Mouse (Mus musculus) heart, postnatal 0 days (tissue): Measurements from ENCODE around the gene Allc. TPM values are rescaled to one million over a fixed set of nuclear protein-coding genes. Genes with fewer than 3 reads are reported as not detected.

ENCODE experiments used
- ATAC-seq: fragments of 200-750 bp; cut with Nextera tagmentation; 2 replicates; pipeline ENCODE4 v1.8.0; 2017; ENCODE audit warnings: low read depth, moderate number of reproducible peaks, moderate library complexity; ENCODE audit not compliant: insufficient read depth
- DNase-seq: peaks from one replicate; pipeline ENCODE4 v3.0.0-alpha.2; 2016; ENCODE audit warnings: low spot score
- H3K27ac ChIP-seq: fragments of 300-500 bp; sonication (generic); 2 replicates; pipeline ENCODE4 v1.5.1; 2014; ENCODE audit warnings: low read depth, mild to moderate bottlenecking
- H3K27me3 ChIP-seq: fragments of 300-500 bp; sonication (generic); 2 replicates; pipeline ENCODE4 v1.6.1; 2014; ENCODE audit warnings: low read length, mixed read lengths; ENCODE audit not compliant: control insufficient read depth, insufficient read depth
- H3K36me3 ChIP-seq: fragments of 300-500 bp; sonication (generic); replicated peaks from 2 replicates; pipeline ENCODE4 v1.6.1; 2014; ENCODE audit warnings: low read length, mixed read lengths; ENCODE audit not compliant: control insufficient read depth, insufficient read depth
- H3K4me1 ChIP-seq: fragments of 300-500 bp; sonication (generic); 2 replicates; pipeline ENCODE4 v1.6.1; 2014; ENCODE audit warnings: antibody characterized with exemption; ENCODE audit not compliant: control insufficient read depth, insufficient read depth
- H3K4me2 ChIP-seq: fragments of 300-500 bp; sonication (generic); 2 replicates; pipeline ENCODE4 v1.6.1; 2014; ENCODE audit warnings: low read depth, mild to moderate bottlenecking, low read length, moderate library complexity
- H3K4me3 ChIP-seq: fragments of 300-500 bp; sonication (generic); 2 replicates; pipeline ENCODE4 v1.5.1; 2014; ENCODE audit warnings: low read depth, low read length
- H3K9ac ChIP-seq: fragments of 300-500 bp; sonication (generic); replicated peaks from 2 replicates; pipeline ENCODE4 v1.6.1; 2014; ENCODE audit warnings: low read depth, low read length, mixed read lengths
- H3K9me3 ChIP-seq: fragments of 300-500 bp; sonication (generic); replicated peaks from 2 replicates; pipeline ENCODE4 v1.6.1; 2016; ENCODE audit warnings: low read length; ENCODE audit not compliant: control insufficient read depth
- CTCF ChIP-seq: IDR thresholded peaks from 2 replicates; pipeline ENCODE4 v1.5.1; 2016; ENCODE audit warnings: antibody characterized with exemption, control low read depth, low read depth
- EP300 ChIP-seq: IDR thresholded peaks from 2 replicates; pipeline ENCODE4 v1.6.1; 2016; ENCODE audit warnings: antibody characterized with exemption, low read depth
- WGBS: fragments of 180-500 bp; shearing (Covaris S2); extraction: QIAGEN DNeasy Blood & Tissue Kit; methylation state at CpG from one replicate; pipeline ENCODE4 v1.1.7; 2014; 5-methylcytosine and 5-hydroxymethylcytosine counted together
- polyA plus RNA-seq: library from polyadenylated mRNA; unstranded; fragments of >200 nt; fragmentation: Nextera tagmentation; extraction: Ambion mirVana; gene quantifications from 2 replicates; pipeline ENCODE4 v1.2.1, GENCODE M21; 2015
- total RNA-seq: library from RNA; depleted of rRNA; stranded (reverse); fragments of >200 nt; gene quantifications from 2 replicates; pipeline ENCODE4 v1.2.3, GENCODE M21; 2014; ENCODE audit warnings: low replicate concordance

Allc gene
- total and polyA plus RNA-seq, 2 experiments from 2014 or later, result not detected

- TF ChIP-seq CTCF (peak; percentile 37), EP300 (no peak)
- Histone ChIP-seq H3K36me3 (no peaks in the 10 kb centered on the region), H3K4me2 (no peak overlapping the region), H3K27ac (no peak overlapping the region), H3K4me3 (no peak overlapping the region), H3K4me1 (no peaks in the 10 kb centered on the region), H3K27me3 (no peaks in the 10 kb centered on the region), H3K9me3 (no peaks in the 10 kb centered on the region), H3K9ac (no peak overlapping the region)
- no peak for ATAC-seq
- no peak for DNase-seq
- WGBS, result 27% methylated on average over 4 of the region's 4 CpGs
These were observed 3.2 kb downstream of the Allc start for GRCm38 (mm10) chr12:28579132-28579531.

GRCm38 (mm10) chr12:28578147-28578546 is 4.2 kb downstream of the Allc start:
- Histone ChIP-seq H3K27me3 (no peaks in the 10 kb centered on the region), H3K9me3 (no peaks in the 10 kb centered on the region), H3K36me3 (no peaks in the 10 kb centered on the region), H3K4me3 (no peak overlapping the region), H3K27ac (no peak overlapping the region), H3K4me1 (no peaks in the 10 kb centered on the region), H3K9ac (no peak overlapping the region), H3K4me2 (no peak overlapping the region)
- TF ChIP-seq CTCF (no peak), EP300 (no peak)
- DNase-seq, result no peak
- ATAC-seq, result no peak
- 72% methylated on average over 3 of the region's 3 CpGs for WGBS

- TF ChIP-seq EP300 (no peak), CTCF (no peak)
- H3K4me3 ChIP-seq, result no peak overlapping the region
- H3K4me2 ChIP-seq, result no peak overlapping the region
- no peaks in the 10 kb centered on the region for H3K27me3 ChIP-seq
- no peaks in the 10 kb centered on the region for H3K36me3 ChIP-seq
- no peaks in the 10 kb centered on the region for H3K4me1 ChIP-seq
- no peaks in the 10 kb centered on the region for H3K9me3 ChIP-seq
- H3K9ac ChIP-seq, result no peak overlapping the region
- DNase-seq (no peak), ATAC-seq (no peak)
- 47% methylated on average over 6 of the region's 6 CpGs for WGBS
- no peak overlapping the region for H3K27ac ChIP-seq
These were observed 6.8 kb downstream of the Allc start for GRCm38 (mm10) chr12:28575366-28576070.

- H3K4me3 ChIP-seq, result no peak overlapping the region
- no peaks in the 10 kb centered on the region for H3K4me1 ChIP-seq
- H3K9me3 ChIP-seq, result no peaks in the 10 kb centered on the region
- DNase-seq, result no peak
- H3K4me2 ChIP-seq, result no peak overlapping the region
- no peak overlapping the region for H3K27ac ChIP-seq
- 78% methylated on average over 2 of the region's 2 CpGs for WGBS
- no peaks in the 10 kb centered on the region for H3K27me3 ChIP-seq
- TF ChIP-seq CTCF, result no peak
- no peak for TF ChIP-seq EP300
- ATAC-seq, result no peak
- no peak overlapping the region for H3K9ac ChIP-seq
- H3K36me3 ChIP-seq, result no peaks in the 10 kb centered on the region
These were observed 10.1 kb downstream of the Allc start for GRCm38 (mm10) chr12:28572241-28572640.

GRCm38 (mm10) chr12:28552299-28552698 is 30.0 kb downstream of the Allc start, which contains the start of gene Dcdc2c:
Gene Dcdc2c (minus strand): TSS chr12:28552399.
- 0 out of 2 replicates have a peak, but pooled peaks cover 4% of the 10 kb centered on the region for H3K27me3 ChIP-seq
- H3K4me1 ChIP-seq, result no peaks in the 10 kb centered on the region
- no peak for DNase-seq
- no peak within 1 kb of the TSS for H3K27ac ChIP-seq
- H3K4me3 ChIP-seq, result no peak within 1 kb of the TSS
- H3K4me2 ChIP-seq, result 0 out of 2 replicates have a peak within 1 kb of the TSS, but pooled peaks have one; percentile 15
- no peaks in the 10 kb centered on the region for H3K36me3 ChIP-seq
- no peaks in the 10 kb centered on the region for H3K9me3 ChIP-seq
- no peak within 1 kb of the TSS for H3K9ac ChIP-seq
- no peak for TF ChIP-seq EP300
- no peak for TF ChIP-seq CTCF
- WGBS, result 60% methylated on average over 15 of the region's 15 CpGs
- ATAC-seq, result no peak
